Mouse (Mus musculus): ENCODE measurements around the gene Lrrc47.

GRCm38 (mm10) chr4:154057696-154058095 lies 46.2 kb downstream of the Lrrc47 start:
- TF ChIP-seq POLR2A (IDR thresholded peaks at IDR 0.05; ENCODE audit: insufficient read depth, low read depth, low read length) (no peak), CTCF (IDR thresholded peaks at IDR 0.05; ENCODE audit: insufficient read depth, low read depth, low read length) (no peak)

All from olfactory bulb, adult 2 months (tissue).